Mouse (Mus musculus): ENCODE data around the gene Rnf13.

Rnf13 gene

DNA sequence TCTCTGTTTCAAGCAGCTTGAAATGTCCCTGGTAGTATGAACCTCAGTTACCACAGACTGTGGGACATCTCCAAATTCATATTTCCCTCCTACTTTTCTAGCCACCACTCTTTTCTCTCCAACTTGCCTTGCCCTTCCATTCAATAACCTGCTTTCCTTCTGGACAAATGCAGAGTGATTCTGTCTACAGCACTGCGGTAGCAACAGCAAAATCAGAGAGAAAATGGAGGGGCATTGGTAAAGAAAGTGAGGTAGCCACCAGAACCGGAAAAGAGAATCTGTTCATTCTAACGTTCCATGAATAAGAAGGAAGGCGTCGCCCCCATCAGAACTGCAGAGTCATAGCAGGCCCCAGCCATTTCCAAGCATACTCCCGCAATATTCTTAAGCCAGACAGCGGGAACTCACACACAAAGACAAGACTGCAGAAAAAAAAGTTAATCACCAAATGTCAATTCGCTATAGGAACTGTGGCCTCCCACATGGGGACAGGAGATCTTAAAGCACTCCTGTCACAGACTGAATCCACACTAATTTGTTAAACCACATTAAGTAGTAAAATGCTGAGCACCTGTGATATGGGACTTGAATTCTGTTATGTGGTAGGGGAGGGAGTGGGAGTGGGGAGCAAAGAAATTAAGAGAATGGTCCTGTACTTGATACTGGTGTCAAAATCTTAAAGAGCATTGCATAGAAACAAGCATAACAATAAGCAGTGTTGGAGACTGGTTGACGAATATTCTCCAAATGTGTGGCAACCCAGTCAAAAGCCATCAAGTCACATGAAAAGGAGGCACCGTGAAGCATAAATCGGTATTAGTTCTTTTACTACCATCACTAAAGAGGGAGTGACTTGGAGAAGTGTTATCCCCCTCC lies 110.2 kb downstream of the Rnf13 start:
- in situ Hi-C loops (cut with MboI, MseI): loop anchor here (5.0 to 10.0 kb wide), 2 partner anchors 181 to 276 kb away; no protein-coding TSS in a partner anchor

DNA sequence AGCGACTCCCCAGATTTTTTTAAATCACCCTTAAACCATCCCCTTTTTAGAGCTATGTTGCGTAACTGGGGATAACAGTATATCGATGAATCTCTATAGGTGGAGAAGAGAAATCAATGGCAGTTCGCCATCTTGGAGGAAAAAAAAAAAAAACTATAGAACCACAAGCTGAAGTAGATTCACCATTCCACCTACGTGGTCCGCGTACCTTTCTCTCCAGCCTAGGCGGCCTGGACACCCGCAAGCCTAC lies 110.7 kb downstream of the Rnf13 start:
- in situ Hi-C loops (cut with MboI, MseI): loop anchor here (5.0 to 10.0 kb wide), 2 partner anchors 182 to 276 kb away; no protein-coding TSS in a partner anchor

DNA sequence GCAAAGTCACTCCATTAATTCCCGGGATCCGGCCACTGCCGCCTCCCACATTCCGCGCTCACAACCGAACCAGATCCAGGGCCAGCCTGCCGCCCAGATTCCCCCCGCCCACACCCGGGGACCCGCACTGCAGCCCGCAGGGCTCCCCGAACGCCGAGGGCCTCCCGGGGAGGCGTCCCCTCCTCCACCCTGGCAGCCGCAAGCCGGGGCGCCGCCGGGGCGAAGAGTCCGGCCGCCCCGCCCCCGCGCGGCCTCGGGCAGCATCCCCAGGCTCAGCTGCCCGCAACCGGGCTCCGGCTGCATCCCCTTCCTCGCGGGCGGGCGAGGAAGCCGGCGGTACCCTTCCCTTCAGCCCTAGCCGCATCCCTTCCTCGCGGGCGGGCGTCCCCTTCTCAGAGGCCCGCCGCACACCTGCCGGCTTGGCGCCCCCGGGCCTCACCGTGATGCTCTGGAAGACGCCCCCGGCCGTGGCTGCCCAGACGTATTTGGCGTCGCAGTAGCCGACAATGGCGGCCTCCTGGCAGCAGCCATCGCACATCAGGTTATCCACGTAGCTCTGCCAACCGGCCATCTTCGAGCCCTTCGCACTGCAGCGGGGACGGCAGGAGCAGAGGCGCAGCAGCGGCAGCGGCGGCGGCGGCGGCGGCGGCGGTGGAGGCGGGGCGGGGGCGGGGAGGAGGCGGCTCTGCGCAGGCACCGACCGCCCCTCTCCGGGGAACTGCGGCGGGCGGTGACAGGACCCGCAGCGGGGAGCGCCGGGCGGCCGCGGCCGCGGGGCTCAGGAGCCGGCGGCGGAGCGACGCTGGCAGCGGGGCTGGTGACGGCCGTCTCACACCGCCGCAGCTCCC lies 111.3 kb downstream of the Rnf13 start:
- in situ Hi-C loops (cut with MboI, MseI): loop anchor here (5.0 to 10.0 kb wide), 2 partner anchors 182 to 275 kb away; no protein-coding TSS in a partner anchor

DNA sequence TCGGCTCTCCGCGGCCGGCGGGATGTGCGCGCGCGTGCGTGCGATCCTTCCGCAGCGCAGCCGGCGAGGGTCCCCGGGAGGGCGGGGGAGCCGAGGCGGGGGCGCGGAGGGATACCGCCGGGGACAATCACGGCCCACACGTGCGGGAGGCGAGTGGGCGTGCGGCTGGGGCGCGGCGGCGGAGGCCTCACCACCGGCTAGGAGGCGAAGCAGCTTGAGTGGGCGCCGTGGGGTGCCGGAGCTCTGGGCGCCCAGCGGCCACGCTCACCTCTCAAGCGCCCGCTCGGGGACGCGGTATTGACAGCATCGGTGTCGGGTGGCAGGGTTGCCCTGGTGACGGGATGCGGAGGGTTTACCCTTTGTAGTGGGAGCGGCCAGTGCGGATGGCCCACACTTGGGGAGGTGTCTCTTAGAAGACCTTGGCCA lies 111.9 kb downstream of the Rnf13 start, which contains the start of gene Pfn2:
TSS of gene Pfn2 (minus strand) at position 320 of the 426 bp plus-strand sequence.
- in situ Hi-C loops (cut with MboI, MseI): loop anchor here (5.0 to 10.0 kb wide), 2 partner anchors 183 to 275 kb away; no protein-coding TSS in a partner anchor

DNA sequence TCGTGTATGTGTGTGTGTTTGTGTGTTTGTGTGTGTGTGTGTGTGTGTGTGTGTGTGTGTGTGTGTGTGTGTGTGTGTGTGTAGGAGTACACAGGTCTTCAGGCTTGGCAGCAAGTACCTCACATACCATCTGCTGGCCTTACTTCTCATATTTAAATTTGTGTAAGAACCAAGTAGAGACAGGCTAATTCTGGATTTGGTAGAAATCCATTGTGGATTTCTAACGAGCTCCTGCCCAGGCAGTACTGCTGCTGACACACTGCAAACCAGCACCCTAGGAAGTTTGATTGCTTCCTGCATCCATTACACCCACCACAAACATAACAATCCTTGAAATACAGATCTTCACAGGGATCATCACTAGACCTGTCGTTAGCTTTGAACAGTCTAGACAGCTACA lies 147.1 kb downstream of the Rnf13 start:
- in situ Hi-C loops (cut with MboI, MseI): no loop called here

Measured in T-helper 2 cell (primary cell).